Mouse (Mus musculus): ENCODE results near the gene Sppl3.

GRCm38 (mm10) chr5:115069611-115070010 is 58.7 kb downstream of the Sppl3 start:
- TF ChIP-seq CTCF (IDR thresholded peaks at IDR 0.05; ENCODE audit: extremely low read depth, insufficient read depth, insufficient read length, insufficient replicate concordance) = no peak
- TF ChIP-seq POLR2A (IDR thresholded peaks at IDR 0.05; ENCODE audit: low read depth, low read length) = no peak
